Mouse (Mus musculus) heart, embryonic 14.5 days (tissue): Measurements from ENCODE around the gene Hspa2. TPM values are rescaled to one million over a fixed set of nuclear protein-coding genes. Genes with fewer than 3 reads are reported as not detected.
A peak's percentile ranks its signal among the peaks of the same experiment; 100 is the strongest.

Experiments
- ATAC-seq: fragments of 200-750 bp; cut with Nextera tagmentation; 2 replicates; pipeline ENCODE4 v1.8.0; 2017; ENCODE audit warnings: low read depth, moderate TSS enrichment; ENCODE audit not compliant: insufficient number of reproducible peaks, insufficient read depth, low FRiP score
- H3K27ac ChIP-seq, 2 experiments: fragments of 200-500 bp in 1 of 2; fragments of 300-500 bp in 1 of 2; sonication (generic) in 1 of 2; replicated peaks in 1 of 2; 2 replicates each; pipeline ENCODE4 v1.5.1; 2012 to 2014; ENCODE audit warnings: low read depth in 2 of 2, low read length in 2 of 2, control low read depth in 1 of 2, mild to moderate bottlenecking in 1 of 2, mixed read lengths in 1 of 2; ENCODE audit not compliant: control insufficient read depth in 1 of 2, insufficient read depth in 1 of 2
- H3K27me3 ChIP-seq: fragments of 300-500 bp; sonication (generic); 2 replicates; pipeline ENCODE4 v1.6.1; 2014; ENCODE audit warnings: mild to moderate bottlenecking, low read length, control low read depth; ENCODE audit not compliant: control insufficient read depth, insufficient read depth
- H3K36me3 ChIP-seq: fragments of 300-500 bp; sonication (generic); 2 replicates; pipeline ENCODE4 v1.6.1; 2014; ENCODE audit warnings: mild to moderate bottlenecking, control low read depth, low read length, mixed read lengths; ENCODE audit not compliant: control insufficient read depth, insufficient read depth
- H3K4me1 ChIP-seq, 2 experiments: fragments of 200-500 bp in 1 of 2; fragments of 300-500 bp in 1 of 2; sonication (generic) in 1 of 2; 2 replicates each; pipeline ENCODE4 v1.6.1; 2012 to 2014; ENCODE audit warnings: low read length in 2 of 2, control low read depth in 1 of 2, mixed read lengths in 1 of 2; ENCODE audit not compliant: control insufficient read depth in 2 of 2, insufficient read depth in 2 of 2
- H3K4me2 ChIP-seq: fragments of 300-500 bp; sonication (generic); 2 replicates; pipeline ENCODE4 v1.6.1; 2014; ENCODE audit warnings: mild to moderate bottlenecking, low read length
- H3K4me3 ChIP-seq, 2 experiments: fragments of 200-500 bp in 1 of 2; fragments of 300-500 bp in 1 of 2; sonication (generic) in 1 of 2; 2 replicates each; pipeline ENCODE4 v1.5.1; 2012 to 2014; ENCODE audit warnings: low read length in 2 of 2, mild to moderate bottlenecking in 2 of 2, control low read depth in 1 of 2, low read depth in 1 of 2, moderate library complexity in 1 of 2; ENCODE audit not compliant: control insufficient read depth in 1 of 2, insufficient read depth in 1 of 2
- H3K9ac ChIP-seq: fragments of 300-500 bp; sonication (generic); 2 replicates; pipeline ENCODE4 v1.6.1; 2014; ENCODE audit warnings: mild to moderate bottlenecking, low read length
- H3K9me3 ChIP-seq: fragments of 300-500 bp; sonication (generic); 2 replicates; pipeline ENCODE4 v1.6.1; 2016; ENCODE audit warnings: low read length, control low read depth; ENCODE audit not compliant: control insufficient read depth
- WGBS: fragments of 180-500 bp; shearing (Covaris S2); extraction: QIAGEN DNeasy Blood & Tissue Kit; methylation state at CpG from one replicate; pipeline ENCODE4 v1.1.7; 2014; 5-methylcytosine and 5-hydroxymethylcytosine counted together
- polyA plus RNA-seq: library from polyadenylated mRNA; unstranded; fragments of >200 nt; fragmentation: Nextera tagmentation; extraction: Ambion mirVana; gene quantifications from 2 replicates; pipeline ENCODE4 v1.2.1, GENCODE M21; 2014

Hspa2 gene
- polyA plus RNA-seq, 1 experiment from 2014 or later: 15.6 TPM

GRCm38 (mm10) chr12:76378556-76378955 is 25.4 kb upstream of the Hspa2 start:
- Histone ChIP-seq H3K9me3 (no peaks in the 10 kb centered on the region), H3K9ac (no peak overlapping the region), H3K4me1 (peaks cover 20 to 47% of the 10 kb centered on the region in 2 experiments), H3K36me3 (0 out of 2 replicates have a peak, but pooled peaks cover 1% of the 10 kb centered on the region), H3K4me3 (no peak overlapping the region), H3K27ac (peak overlapping the region; percentile 75 to 77), H3K27me3 (no peaks in the 10 kb centered on the region), H3K4me2 (no peak overlapping the region; the same call in 1 of the 2 replicates)
- no peak for ATAC-seq
- 59% methylated on average over 5 of the region's 5 CpGs for WGBS

- Histone ChIP-seq H3K27me3 (no peaks in the 10 kb centered on the region), H3K4me1 (peaks cover 17 to 33% of the 10 kb centered on the region in 2 experiments), H3K9me3 (no peaks in the 10 kb centered on the region), H3K9ac (no peak overlapping the region), H3K4me2 (no peak overlapping the region), H3K27ac (peak overlapping the region in 1 of 2 experiments; percentile 20; a peak in 2 of 4 replicates), H3K4me3 (no peak overlapping the region), H3K36me3 (peaks cover 4% of the 10 kb centered on the region)
- no peak for ATAC-seq
- 49% methylated on average over 7 of the region's 7 CpGs for WGBS
These were observed 23.8 kb upstream of the Hspa2 start for GRCm38 (mm10) chr12:76380151-76380550.

DNA sequence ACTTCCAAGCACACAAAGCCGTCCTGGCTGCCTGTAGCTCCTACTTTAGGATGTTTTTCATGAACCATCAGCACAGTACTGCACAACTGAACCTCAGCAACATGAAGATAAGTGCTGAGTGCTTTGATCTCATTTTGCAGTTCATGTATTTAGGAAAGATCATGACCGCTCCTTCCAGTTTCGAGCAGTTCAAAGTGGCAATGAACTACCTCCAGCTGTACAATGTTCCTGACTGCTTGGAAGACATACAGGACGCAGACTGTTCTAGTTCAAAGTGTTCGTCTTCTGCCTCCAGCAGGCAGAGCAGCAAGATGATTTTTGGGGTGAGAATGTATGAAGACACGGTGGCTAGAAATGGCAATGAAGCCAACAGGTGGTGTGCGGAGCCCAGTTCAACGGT is 18.6 kb upstream of the Hspa2 start:
- no peak overlapping the region for H3K9ac ChIP-seq
- peaks cover 0 to under 1% of the 10 kb centered on the region in 2 experiments; a peak in 2 of 4 replicates for H3K4me1 ChIP-seq
- H3K36me3 ChIP-seq: peaks cover 45% of the 10 kb centered on the region
- no peak for ATAC-seq
- no peak overlapping the region for H3K27ac ChIP-seq
- no peak overlapping the region for H3K4me3 ChIP-seq
- whole genome bisulfite sequencing: 83% methylated on average over 8 of the region's 8 CpGs
- H3K27me3 ChIP-seq: no peaks in the 10 kb centered on the region
- no peaks in the 10 kb centered on the region for H3K9me3 ChIP-seq
- H3K4me2 ChIP-seq: no peak overlapping the region

- WGBS: 92% methylated on average over 11 of the region's 11 CpGs
- H3K27ac ChIP-seq: no peak overlapping the region
- no peaks in the 10 kb centered on the region for H3K9me3 ChIP-seq
- peaks cover 46% of the 10 kb centered on the region for H3K36me3 ChIP-seq
- H3K4me2 ChIP-seq: no peak overlapping the region
- H3K27me3 ChIP-seq: no peaks in the 10 kb centered on the region
- no peaks in the 10 kb centered on the region for H3K4me1 ChIP-seq
- H3K4me3 ChIP-seq: no peak overlapping the region
- no peak for ATAC-seq
- no peak overlapping the region for H3K9ac ChIP-seq
These were observed 15.2 kb upstream of the Hspa2 start for GRCm38 (mm10) chr12:76388794-76389193.

- H3K36me3 ChIP-seq: peaks cover 32% of the 10 kb centered on the region
- H3K4me2 ChIP-seq: no peak overlapping the region
- H3K9ac ChIP-seq: no peak overlapping the region
- no peaks in the 10 kb centered on the region for H3K27me3 ChIP-seq
- H3K4me3 ChIP-seq: no peak overlapping the region
- WGBS: 68% methylated on average over 3 of the region's 3 CpGs
- H3K9me3 ChIP-seq: no peaks in the 10 kb centered on the region
- H3K4me1 ChIP-seq: no peaks in the 10 kb centered on the region
- no peak overlapping the region for H3K27ac ChIP-seq
- no peak for ATAC-seq
These were observed 12.2 kb upstream of the Hspa2 start for GRCm38 (mm10) chr12:76391595-76392271.

GRCm38 (mm10) chr12:76392979-76393378 is 11.0 kb upstream of the Hspa2 start:
- H3K27ac ChIP-seq: no peak overlapping the region
- ATAC-seq: no peak
- H3K36me3 ChIP-seq: peaks cover 25% of the 10 kb centered on the region
- WGBS: 73% methylated on average over 5 of the region's 5 CpGs
- no peaks in the 10 kb centered on the region for H3K27me3 ChIP-seq
- H3K9me3 ChIP-seq: no peaks in the 10 kb centered on the region
- no peaks in the 10 kb centered on the region for H3K4me1 ChIP-seq
- no peak overlapping the region for H3K4me3 ChIP-seq
- H3K9ac ChIP-seq: no peak overlapping the region
- no peak overlapping the region for H3K4me2 ChIP-seq

DNA sequence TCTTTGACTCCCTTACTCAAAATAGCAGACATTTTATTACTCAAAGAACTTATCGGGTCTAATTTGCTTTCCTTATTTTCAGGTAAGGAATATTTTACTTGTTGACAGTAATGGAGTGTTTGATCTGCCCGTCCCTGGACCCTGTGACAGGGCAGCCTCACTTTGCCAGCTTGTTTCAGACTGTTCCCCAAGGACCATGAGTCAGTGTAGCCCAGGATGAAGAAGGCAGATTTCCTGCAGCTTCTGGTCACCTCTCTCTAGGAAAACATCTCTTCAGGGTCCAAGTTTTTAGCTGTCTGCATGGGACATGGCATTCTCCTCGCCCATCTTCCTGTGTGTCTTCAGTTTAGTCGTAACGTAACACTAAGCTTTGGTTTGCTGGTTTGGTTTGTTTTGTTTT is 6.7 kb upstream of the Hspa2 start:
- no peak overlapping the region for H3K27ac ChIP-seq
- no peak overlapping the region for H3K4me2 ChIP-seq
- ATAC-seq: no peak
- H3K4me1 ChIP-seq: 0 out of 4 replicates have a peak, but pooled peaks cover 0 to 2% of the 10 kb centered on the region in 2 experiments
- H3K27me3 ChIP-seq: no peaks in the 10 kb centered on the region
- H3K9me3 ChIP-seq: no peaks in the 10 kb centered on the region
- no peak overlapping the region for H3K4me3 ChIP-seq
- H3K9ac ChIP-seq: no peak overlapping the region
- WGBS: 92% methylated on average over 5 of the region's 5 CpGs
- 0 out of 2 replicates have a peak, but pooled peaks cover 5% of the 10 kb centered on the region for H3K36me3 ChIP-seq

DNA sequence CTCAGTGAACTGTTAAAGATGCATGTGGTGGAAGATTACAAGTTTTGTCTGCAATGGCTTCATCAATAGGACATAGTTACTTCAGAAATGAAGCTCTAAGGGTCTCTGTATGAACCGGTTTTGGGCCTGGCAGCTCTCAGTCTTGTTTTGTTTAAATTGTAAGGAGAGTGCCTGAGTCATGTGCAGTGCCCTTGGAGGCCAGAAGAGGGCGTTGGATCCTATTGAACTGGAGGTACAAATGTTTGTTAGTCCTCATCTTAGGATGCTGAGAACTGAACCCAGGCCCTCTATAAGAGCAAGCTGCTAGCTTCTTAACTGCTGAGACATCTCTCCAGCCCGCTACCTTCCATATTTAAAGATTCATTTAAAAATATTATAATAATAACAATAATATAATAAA is 2.3 kb upstream of the Hspa2 start:
- WGBS: 58% methylated on average over 3 of the region's 3 CpGs
- peaks cover 7% of the 10 kb centered on the region for H3K27me3 ChIP-seq
- H3K9ac ChIP-seq: no peak overlapping the region
- no peaks in the 10 kb centered on the region for H3K9me3 ChIP-seq
- ATAC-seq: no peak
- no peak overlapping the region for H3K27ac ChIP-seq
- 0 out of 2 replicates have a peak, but pooled peaks cover 2% of the 10 kb centered on the region for H3K36me3 ChIP-seq
- H3K4me2 ChIP-seq: no peak overlapping the region
- H3K4me3 ChIP-seq: no peak overlapping the region
- peaks cover 18 to 23% of the 10 kb centered on the region in 2 experiments for H3K4me1 ChIP-seq
